Mouse (Mus musculus) ES-Bruce4 (cell line): ENCODE results near the gene Dagla.

Experiments used
- CTCF ChIP-seq: IDR thresholded peaks from one replicate; pipeline ENCODE4 v1.8.1; 2011; ENCODE audit warnings: low read depth, low read length
- EP300 ChIP-seq: IDR thresholded peaks from 2 replicates; pipeline ENCODE4 v1.6.1; 2011; ENCODE audit warnings: low read depth, low read length; ENCODE audit not compliant: insufficient read depth
- POLR2A ChIP-seq: IDR thresholded peaks from one replicate; pipeline ENCODE4 v1.8.1; 2011; ENCODE audit warnings: low read length; ENCODE audit not compliant: insufficient read depth

DNA sequence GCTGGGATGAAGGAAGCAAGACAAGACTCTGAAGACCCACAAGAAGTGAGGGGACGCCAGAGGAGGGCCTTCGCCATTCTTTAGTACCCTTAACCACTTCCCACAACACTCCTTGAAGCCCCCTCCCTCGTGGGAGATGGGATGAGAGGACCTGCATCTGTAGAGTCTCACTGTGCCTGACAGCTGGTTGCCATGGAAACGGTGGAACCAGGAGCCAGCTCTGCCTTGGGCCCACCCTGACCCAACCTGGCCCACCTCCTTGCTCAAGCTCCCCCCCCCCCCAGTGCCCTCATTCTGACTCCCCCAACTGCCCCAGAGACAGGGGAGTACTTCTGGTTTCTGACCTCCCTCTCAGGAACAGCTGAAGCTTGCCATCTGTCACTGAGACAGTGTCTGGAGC lies 83.1 kb downstream of the Dagla start:
- no peak for TF ChIP-seq EP300
- no peak for TF ChIP-seq CTCF
- TF ChIP-seq POLR2A = no peak
